Mouse (Mus musculus): ENCODE measurements at regions not wholly inside any gene's neighbourhood (a gene's known extent, or its start where the extent isn't known, plus 50 kb on each side); places are given as distances from the start of the nearest gene placed in this dataset.

DNA sequence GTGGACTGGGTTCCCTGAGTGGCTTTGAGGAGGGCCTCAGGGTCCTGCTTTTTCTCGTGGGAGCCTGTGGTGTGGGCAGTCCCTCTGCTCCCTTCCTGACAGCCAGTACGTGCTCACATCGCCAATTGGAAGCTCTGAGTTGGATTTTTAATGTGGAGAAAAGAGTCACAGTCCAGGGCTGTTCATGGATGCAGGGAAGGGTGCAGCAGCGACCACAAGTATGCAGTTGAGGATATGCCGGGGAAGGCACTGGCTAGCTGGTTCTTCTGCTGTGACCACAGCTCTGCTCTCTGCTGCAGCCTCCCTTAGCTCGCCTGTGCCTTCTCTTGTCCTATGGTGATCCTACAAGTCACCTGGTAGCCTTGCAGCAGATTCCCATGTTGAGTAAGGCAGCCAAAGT, 177.5 kb upstream of the Lef1 start:
- H3K27ac ChIP-seq (ENCODE audit: insufficient read depth, low read length): no peak overlapping the region
- no peaks in the 10 kb centered on the region for H3K27me3 ChIP-seq (ENCODE audit: control insufficient read depth, insufficient read depth, low read length)
- H3K4me3 ChIP-seq (replicated peaks; ENCODE audit: insufficient read depth, low read depth, low read length): no peak overlapping the region
- 76% methylated on average over 6 of the region's 6 CpGs for WGBS
- DNase-seq: no peak
- TF ChIP-seq CTCF (IDR thresholded peaks at IDR 0.05; ENCODE audit: borderline replicate concordance, insufficient read depth, low read depth, low read length): no peak
- TF ChIP-seq POLR2A (IDR thresholded peaks at IDR 0.05; ENCODE audit: borderline replicate concordance, insufficient read depth, low read length): no peak
- no peaks in the 10 kb centered on the region for H3K4me1 ChIP-seq (ENCODE audit: control insufficient read depth, insufficient read depth, low read length)

DNA sequence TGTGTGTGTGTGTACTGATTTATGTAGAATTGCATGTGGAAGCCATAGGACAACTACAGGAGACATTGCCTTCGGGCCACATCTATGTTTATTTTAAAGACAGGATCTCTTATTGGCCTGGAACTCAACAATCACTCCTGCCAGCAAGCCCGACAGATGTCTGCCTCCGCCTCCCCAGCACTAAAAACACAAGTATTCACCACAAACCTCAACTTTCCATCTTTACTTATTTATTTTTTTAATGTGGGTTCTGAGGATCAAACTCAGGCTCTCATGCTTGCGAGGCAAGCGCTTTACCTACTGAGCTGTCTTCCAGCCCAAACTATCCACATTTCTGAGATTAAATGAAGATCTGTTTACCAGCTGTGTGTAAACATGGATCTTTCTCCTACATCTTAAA, 178.0 kb upstream of the Lef1 start:
- no peak for DNase-seq
- Histone ChIP-seq H3K27ac (ENCODE audit: insufficient read depth, low read length) (no peak overlapping the region), H3K27me3 (ENCODE audit: control insufficient read depth, insufficient read depth, low read length) (no peaks in the 10 kb centered on the region), H3K4me3 (replicated peaks; ENCODE audit: insufficient read depth, low read depth, low read length) (no peak overlapping the region), H3K4me1 (ENCODE audit: control insufficient read depth, insufficient read depth, low read length) (no peaks in the 10 kb centered on the region)
- WGBS: 87% methylated on average over 5 of the region's 5 CpGs
- TF ChIP-seq CTCF (IDR thresholded peaks at IDR 0.05; ENCODE audit: borderline replicate concordance, insufficient read depth, low read depth, low read length) (no peak), POLR2A (IDR thresholded peaks at IDR 0.05; ENCODE audit: borderline replicate concordance, insufficient read depth, low read length) (no peak)

DNA sequence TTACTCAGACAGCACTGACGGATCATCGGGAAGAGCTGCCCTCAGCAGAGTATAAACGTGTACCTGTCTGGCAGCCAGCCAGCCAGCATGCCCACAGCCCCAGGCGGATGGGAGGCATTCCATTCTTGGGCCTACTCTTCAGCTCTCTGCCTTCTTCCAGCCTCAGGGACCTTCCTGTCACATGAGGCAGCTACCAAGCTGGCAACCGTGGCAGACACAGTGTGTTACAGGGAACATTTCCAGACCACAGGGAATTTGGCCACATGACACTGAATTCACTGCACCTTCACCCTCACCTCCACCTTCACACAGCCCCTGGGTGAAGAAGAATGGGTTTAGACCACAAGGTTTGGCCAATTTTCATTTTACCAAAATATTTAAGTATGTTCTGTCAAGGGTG, 185.3 kb upstream of the Lef1 start:
- no peak for DNase-seq
- H3K4me3 ChIP-seq (replicated peaks; ENCODE audit: insufficient read depth, low read depth, low read length): no peak overlapping the region
- 39% methylated on average over 5 of the region's 5 CpGs for WGBS
- H3K4me1 ChIP-seq (ENCODE audit: control insufficient read depth, insufficient read depth, low read length): peaks cover 2% of the 10 kb centered on the region; the same call in 1 of the 2 replicates
- H3K27me3 ChIP-seq (ENCODE audit: control insufficient read depth, insufficient read depth, low read length): peaks cover 1% of the 10 kb centered on the region; the same call in 1 of the 2 replicates
- H3K27ac ChIP-seq (ENCODE audit: insufficient read depth, low read length): no peak overlapping the region
- TF ChIP-seq CTCF (IDR thresholded peaks at IDR 0.05; ENCODE audit: borderline replicate concordance, insufficient read depth, low read depth, low read length) (no peak), POLR2A (IDR thresholded peaks at IDR 0.05; ENCODE audit: borderline replicate concordance, insufficient read depth, low read length) (no peak)

DNA sequence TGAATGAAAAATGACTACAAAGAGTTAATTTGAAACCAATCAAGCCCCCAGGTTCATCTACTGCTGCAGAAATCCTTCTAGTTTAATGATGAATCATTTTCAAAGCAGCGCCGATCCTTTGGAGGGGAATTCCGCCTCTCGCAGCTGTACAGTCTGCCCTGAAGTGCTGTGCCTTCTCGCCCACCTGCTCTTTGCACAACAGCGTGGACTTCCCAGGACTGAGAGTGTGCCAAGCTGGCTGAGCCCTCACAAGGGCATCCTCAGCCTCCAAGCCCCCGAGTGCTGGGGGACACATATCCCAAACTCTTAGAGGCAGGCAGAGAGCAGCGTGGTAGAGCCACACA, 186.7 kb upstream of the Lef1 start:
- Histone ChIP-seq H3K4me1 (ENCODE audit: control insufficient read depth, insufficient read depth, low read length) (peaks cover 2% of the 10 kb centered on the region; the same call in 1 of the 2 replicates), H3K27me3 (ENCODE audit: control insufficient read depth, insufficient read depth, low read length) (peaks cover 1% of the 10 kb centered on the region; the same call in 1 of the 2 replicates), H3K27ac (ENCODE audit: insufficient read depth, low read length) (no peak overlapping the region), H3K4me3 (replicated peaks; ENCODE audit: insufficient read depth, low read depth, low read length) (no peak overlapping the region)
- DNase-seq: no peak
- no peak for TF ChIP-seq CTCF (IDR thresholded peaks at IDR 0.05; ENCODE audit: borderline replicate concordance, insufficient read depth, low read depth, low read length)
- 15% methylated on average over 8 of the region's 8 CpGs for WGBS

DNA sequence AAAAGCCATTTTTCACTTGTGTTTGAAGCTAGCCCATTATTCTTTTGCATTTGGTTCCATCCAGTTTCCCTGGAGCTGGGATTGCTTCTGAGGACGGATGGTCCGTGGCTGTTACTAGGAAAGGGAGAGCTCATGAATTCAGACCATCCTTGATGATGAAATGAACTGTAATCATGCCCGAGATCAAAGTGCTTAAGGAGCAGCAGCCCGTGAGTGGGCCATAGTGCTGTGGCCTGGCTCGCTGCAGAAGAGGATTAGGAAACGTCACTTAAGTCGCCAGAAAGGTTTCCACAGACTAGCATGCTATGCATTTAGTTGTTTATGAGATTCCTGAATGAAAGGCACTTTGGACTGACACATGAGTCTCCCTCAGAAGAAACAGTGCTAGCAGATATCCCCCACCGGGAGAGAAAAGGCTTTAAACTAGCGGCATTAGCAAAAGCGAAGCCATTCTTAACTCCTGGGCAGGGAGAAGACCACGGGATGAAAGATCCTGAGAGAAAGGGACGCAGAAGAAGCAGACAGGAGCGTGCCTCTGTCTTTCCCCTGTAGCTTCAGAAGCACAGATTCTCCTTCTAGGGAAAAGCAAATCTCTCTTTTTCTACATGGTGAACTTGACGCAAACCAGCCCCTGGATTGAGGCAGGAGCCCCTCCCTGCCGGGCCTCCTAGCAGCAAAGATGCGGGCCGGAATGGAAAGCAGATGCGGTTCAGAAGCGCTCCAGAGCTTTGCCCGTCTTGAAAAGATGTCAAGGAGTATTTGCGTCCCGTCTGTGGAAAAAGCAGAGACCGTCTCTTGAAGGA, 187.3 kb upstream of the Lef1 start:
- WGBS: 16% methylated on average over 23 of the region's 23 CpGs
- no peak overlapping the region for H3K27ac ChIP-seq (ENCODE audit: insufficient read depth, low read length)
- peaks cover 1% of the 10 kb centered on the region; the same call in 1 of the 2 replicates for H3K27me3 ChIP-seq (ENCODE audit: control insufficient read depth, insufficient read depth, low read length)
- H3K4me1 ChIP-seq (ENCODE audit: control insufficient read depth, insufficient read depth, low read length): peaks cover 2% of the 10 kb centered on the region; the same call in 1 of the 2 replicates
- DNase-seq: no peak
- H3K4me3 ChIP-seq (replicated peaks; ENCODE audit: insufficient read depth, low read depth, low read length): no peak overlapping the region
- TF ChIP-seq CTCF (IDR thresholded peaks at IDR 0.05; ENCODE audit: borderline replicate concordance, insufficient read depth, low read depth, low read length) (no peak), POLR2A (IDR thresholded peaks at IDR 0.05; ENCODE audit: borderline replicate concordance, insufficient read depth, low read length) (no peak)

DNA sequence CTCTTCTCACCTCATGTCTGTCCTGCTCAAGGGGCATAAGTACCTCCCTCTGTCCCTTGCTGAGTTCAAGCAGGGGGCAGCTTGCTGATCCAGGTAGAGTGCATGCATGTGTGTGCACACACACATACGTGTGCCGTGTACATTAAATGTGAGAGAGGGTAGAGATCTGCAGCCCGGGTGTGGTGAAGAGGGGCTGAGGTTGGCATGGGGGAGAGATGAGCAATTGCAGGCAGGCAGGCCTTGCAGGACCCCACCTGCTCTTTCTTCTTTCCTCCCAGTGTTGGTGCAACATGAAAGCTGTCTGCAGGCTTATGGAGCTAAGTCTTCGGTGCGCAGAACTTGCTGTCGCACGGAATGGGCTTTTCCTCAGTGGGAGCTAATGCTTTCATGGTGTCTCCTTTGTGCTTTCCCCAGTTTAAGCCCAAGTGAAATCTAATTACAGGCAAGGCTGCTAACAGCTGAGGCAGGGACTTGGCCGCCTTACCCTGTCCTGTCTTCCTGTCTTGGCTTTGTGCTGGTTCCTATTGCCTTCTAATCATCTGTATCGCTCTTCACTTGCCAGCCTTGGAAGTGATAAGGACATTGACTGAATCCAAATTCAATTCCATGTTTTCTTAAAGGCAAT, 188.5 kb upstream of the Lef1 start:
- WGBS: 59% methylated on average over 9 of the region's 9 CpGs
- H3K27me3 ChIP-seq (ENCODE audit: control insufficient read depth, insufficient read depth, low read length): peaks cover 1% of the 10 kb centered on the region; the same call in 1 of the 2 replicates
- TF ChIP-seq CTCF (IDR thresholded peaks at IDR 0.05; ENCODE audit: borderline replicate concordance, insufficient read depth, low read depth, low read length): no peak
- TF ChIP-seq POLR2A (IDR thresholded peaks at IDR 0.05; ENCODE audit: borderline replicate concordance, insufficient read depth, low read length): no peak

DNA sequence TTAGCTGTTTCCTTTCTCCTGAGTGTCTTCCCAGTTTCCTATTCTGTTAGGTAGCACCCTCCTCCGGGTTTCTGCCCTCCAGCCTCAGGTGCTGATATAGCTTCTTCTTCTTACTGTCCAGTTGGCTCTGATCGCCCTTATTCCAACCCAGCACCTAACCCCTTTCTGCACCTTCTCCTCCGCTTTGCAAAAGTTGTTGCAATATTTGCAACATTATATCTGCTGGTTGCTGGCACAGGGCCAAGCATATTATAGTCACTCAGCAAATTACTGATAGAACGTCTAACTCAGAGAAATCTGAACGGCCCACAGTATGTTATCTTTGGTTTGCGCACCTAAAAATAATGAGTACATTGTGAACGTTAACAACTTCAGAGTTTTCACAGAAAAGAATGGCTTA, 183.6 kb upstream of the Rpl34 start:
- WGBS: 73% methylated on average over 7 of the region's 7 CpGs
- Histone ChIP-seq H3K27ac (ENCODE audit: insufficient read depth, low read length) (no peak overlapping the region), H3K4me3 (replicated peaks; ENCODE audit: insufficient read depth, low read depth, low read length) (no peak overlapping the region), H3K27me3 (ENCODE audit: control insufficient read depth, insufficient read depth, low read length) (no peaks in the 10 kb centered on the region), H3K4me1 (ENCODE audit: control insufficient read depth, insufficient read depth, low read length) (no peaks in the 10 kb centered on the region)
- no peak for DNase-seq
- TF ChIP-seq POLR2A (IDR thresholded peaks at IDR 0.05; ENCODE audit: borderline replicate concordance, insufficient read depth, low read length) (no peak), CTCF (IDR thresholded peaks at IDR 0.05; ENCODE audit: borderline replicate concordance, insufficient read depth, low read depth, low read length) (no peak)

More for the DNA sequence above, 188.5 kb upstream of the Lef1 start:
- DNase-seq: no peak
- peaks cover 2% of the 10 kb centered on the region; the same call in 1 of the 2 replicates for H3K4me1 ChIP-seq (ENCODE audit: control insufficient read depth, insufficient read depth, low read length)
- H3K27ac ChIP-seq (ENCODE audit: insufficient read depth, low read length): no peak overlapping the region
- no peak overlapping the region for H3K4me3 ChIP-seq (replicated peaks; ENCODE audit: insufficient read depth, low read depth, low read length)

DNA sequence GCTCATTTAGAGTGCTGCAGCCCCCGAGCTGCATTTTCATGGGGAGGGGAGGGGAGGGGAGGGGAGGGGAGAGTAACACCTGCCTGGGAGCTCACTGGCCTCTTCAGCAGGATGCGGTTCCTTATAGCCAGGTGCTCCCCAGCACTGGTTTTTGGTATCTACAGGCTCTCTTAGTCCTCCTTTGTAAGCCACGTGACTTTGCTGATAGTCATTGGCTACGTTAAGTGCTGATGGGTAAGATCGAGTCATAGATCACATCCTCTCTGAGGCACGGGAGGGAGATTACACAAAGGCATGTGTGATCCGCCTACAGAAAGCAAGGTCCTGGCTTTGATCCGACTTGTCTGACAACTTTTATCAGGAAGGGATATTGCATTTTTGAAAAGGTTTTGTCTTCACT, 174.9 kb upstream of the Rpl34 start:
- H3K4me1 ChIP-seq (ENCODE audit: control insufficient read depth, insufficient read depth, low read length): no peaks in the 10 kb centered on the region
- no peak for TF ChIP-seq POLR2A (IDR thresholded peaks at IDR 0.05; ENCODE audit: borderline replicate concordance, insufficient read depth, low read length)
- no peak for TF ChIP-seq CTCF (IDR thresholded peaks at IDR 0.05; ENCODE audit: borderline replicate concordance, insufficient read depth, low read depth, low read length)
- no peak for DNase-seq
- no peak overlapping the region for H3K4me3 ChIP-seq (replicated peaks; ENCODE audit: insufficient read depth, low read depth, low read length)
- 64% methylated on average over 8 of the region's 8 CpGs for WGBS
- H3K27me3 ChIP-seq (ENCODE audit: control insufficient read depth, insufficient read depth, low read length): no peaks in the 10 kb centered on the region
- no peak overlapping the region for H3K27ac ChIP-seq (ENCODE audit: insufficient read depth, low read length)
